ENCODE assay signal across 26 mouse cellular contexts in genomic region chr11:80313462-80313861, GRCm38 (mm10). TPM values are rescaled to one million over a fixed set of nuclear protein-coding genes. Genes with fewer than 3 reads are reported as not detected.
DNase-seq lines count a peak whose midpoint lies in the region; ATAC-seq lines count a peak whose summit lies in the region.
"Had no signal": no experiment of that assay in that cellular context is flagged by ENCODE, and none has a peak within 500 bp of the region (broad histone marks: within the 10 kb centered on the region; RNA-seq: fewer than 3 reads in every experiment).

No protein-coding gene starts in this region.

- peak overlapping the region; percentile 90 for H3K27ac ChIP-seq in hindbrain, embryonic 10.5 days
- H3K27ac ChIP-seq in hindbrain, embryonic 16.5 days (ENCODE audit: low read depth, low read length), result no peak overlapping the region
- H3K27ac ChIP-seq in neural tube, embryonic 11.5 days (ENCODE audit: low read depth, low read length), result peak overlapping the region; percentile 95
- H3K27ac ChIP-seq in neural tube, embryonic 15.5 days (replicated peaks), result no peak overlapping the region
- 0 out of 2 replicates have a peak overlapping the region, but pooled peaks have one; percentile 82 for H3K27ac ChIP-seq in hindbrain, embryonic 13.5 days
- no peak overlapping the region for H3K27ac ChIP-seq in kidney, embryonic 14.5 days (ENCODE audit: low read depth, low read length)
- H3K27ac ChIP-seq: heart, adult 2 months; heart, embryonic 13.5 days; kidney, postnatal 0 days; left cerebral cortex, adult 2 months; limb, embryonic 15.5 days; liver, embryonic 14.5 days; stomach, postnatal 0 days had no signal

- no peak overlapping the region for H3K4me3 ChIP-seq in hindbrain, embryonic 10.5 days
- H3K4me3 ChIP-seq in hindbrain, embryonic 16.5 days (ENCODE audit: low read length), result no peak overlapping the region
- H3K4me3 ChIP-seq in neural tube, embryonic 11.5 days (ENCODE audit: low read depth, low read length), result no peak overlapping the region
- no peak overlapping the region for H3K4me3 ChIP-seq in neural tube, embryonic 15.5 days (replicated peaks)
- no peak overlapping the region for H3K4me3 ChIP-seq in hindbrain, embryonic 13.5 days
- no peak overlapping the region for H3K4me3 ChIP-seq in kidney, embryonic 14.5 days (ENCODE audit: low read length)
- H3K4me3 ChIP-seq: heart, adult 2 months; heart, embryonic 13.5 days; left cerebral cortex, adult 2 months; limb, embryonic 15.5 days had no signal

- no peak overlapping the region for H3K9ac ChIP-seq in hindbrain, embryonic 16.5 days (ENCODE audit: low read depth, low read length)
- H3K9ac ChIP-seq in neural tube, embryonic 11.5 days (ENCODE audit: low read length), result no peak overlapping the region
- H3K9ac ChIP-seq in neural tube, embryonic 15.5 days (replicated peaks), result no peak overlapping the region
- no peak overlapping the region for H3K9ac ChIP-seq in hindbrain, embryonic 13.5 days
- H3K9ac ChIP-seq in kidney, embryonic 14.5 days (ENCODE audit: low read depth, low read length), result no peak overlapping the region
- H3K9ac ChIP-seq: heart, embryonic 13.5 days; limb, embryonic 15.5 days; liver, embryonic 14.5 days; lung, embryonic 14.5 days had no signal

- 69% methylated on average over 1 of the region's 1 CpGs for WGBS in hindbrain, embryonic 10.5 days
- WGBS in hindbrain, embryonic 16.5 days, result 57% methylated on average over 1 of the region's 1 CpGs
- WGBS in neural tube, embryonic 11.5 days, result 70% methylated on average over 1 of the region's 1 CpGs
- 54% methylated on average over 1 of the region's 1 CpGs for WGBS in neural tube, embryonic 15.5 days
- 69% methylated on average over 1 of the region's 1 CpGs for WGBS in hindbrain, embryonic 13.5 days
- WGBS in kidney, embryonic 14.5 days, result 74% methylated on average over 1 of the region's 1 CpGs

- ATAC-seq in hindbrain, embryonic 16.5 days, result no peak
- ATAC-seq in neural tube, embryonic 11.5 days (ENCODE audit: insufficient read depth, low FRiP score, low TSS enrichment), result no peak
- no peak for ATAC-seq in neural tube, embryonic 15.5 days (ENCODE audit: low FRiP score)
- ATAC-seq in hindbrain, embryonic 13.5 days (ENCODE audit: low FRiP score), result no peak
- ATAC-seq in kidney, embryonic 14.5 days (ENCODE audit: low FRiP score, low TSS enrichment), result no peak
- ATAC-seq: CD4-positive, CD25-positive, alpha-beta regulatory T cell, adult 4 months; intestine, postnatal 0 days had no signal

- peaks cover 84% of the 10 kb centered on the region for H3K4me1 ChIP-seq in hindbrain, embryonic 10.5 days (replicated peaks)
- H3K4me1 ChIP-seq in hindbrain, embryonic 16.5 days (ENCODE audit: control insufficient read depth, insufficient read depth, low read depth, low read length), result peaks cover 20% of the 10 kb centered on the region
- peaks cover 58% of the 10 kb centered on the region for H3K4me1 ChIP-seq in neural tube, embryonic 11.5 days (ENCODE audit: control insufficient read depth, insufficient read depth, low read length)
- H3K4me1 ChIP-seq in neural tube, embryonic 15.5 days, result peaks cover 26% of the 10 kb centered on the region
- peaks cover 72% of the 10 kb centered on the region for H3K4me1 ChIP-seq in hindbrain, embryonic 13.5 days (replicated peaks)
- no peaks in the 10 kb centered on the region for H3K4me1 ChIP-seq in kidney, embryonic 14.5 days (ENCODE audit: control insufficient read depth, insufficient read depth, low read length)
- H3K4me1 ChIP-seq: heart, embryonic 13.5 days; limb, embryonic 15.5 days had no signal

- intact Hi-C loops in left cerebral cortex, postnatal 25 days (cut with DNase I), result no loop called here

- no peaks in the 10 kb centered on the region for H3K9me3 ChIP-seq in hindbrain, embryonic 10.5 days
- H3K9me3 ChIP-seq in hindbrain, embryonic 16.5 days (ENCODE audit: control insufficient read depth, low read length), result no peaks in the 10 kb centered on the region
- no peaks in the 10 kb centered on the region for H3K9me3 ChIP-seq in neural tube, embryonic 11.5 days (ENCODE audit: control insufficient read depth, low read length)
- H3K9me3 ChIP-seq in neural tube, embryonic 15.5 days (replicated peaks), result no peaks in the 10 kb centered on the region
- H3K9me3 ChIP-seq in hindbrain, embryonic 13.5 days, result no peaks in the 10 kb centered on the region
- no peaks in the 10 kb centered on the region for H3K9me3 ChIP-seq in kidney, embryonic 14.5 days (ENCODE audit: control insufficient read depth, low read length)
- H3K9me3 ChIP-seq: heart, embryonic 13.5 days; limb, embryonic 15.5 days had no signal

- DNase-seq in hindbrain, embryonic 10.5 days (ENCODE audit: low spot score), result no peak
- no peak for DNase-seq in neural tube, embryonic 11.5 days (ENCODE audit: low spot score)
- no peak for DNase-seq in left cerebral cortex, postnatal 25 days (ENCODE audit: low spot score in 2 of 2)
- DNase-seq: adrenal gland, postnatal 36 days; cerebellum, adult 11-12 months; cerebellum, postnatal 10 days; gastrocnemius, postnatal 36 days; heart, adult 2 months; heart, postnatal 14 days; layer of hippocampus, adult 9-11 months; left cerebral cortex, postnatal 4 days; lung, embryonic 14.5 days; thymus, adult 2 months; thymus, postnatal 4 days had no signal

- no peak overlapping the region for H3K4me2 ChIP-seq in hindbrain, embryonic 16.5 days (ENCODE audit: low read length)
- H3K4me2 ChIP-seq in neural tube, embryonic 11.5 days (ENCODE audit: low read depth), result no peak overlapping the region
- no peak overlapping the region for H3K4me2 ChIP-seq in neural tube, embryonic 15.5 days
- H3K4me2 ChIP-seq in hindbrain, embryonic 13.5 days, result no peak overlapping the region
- no peak overlapping the region for H3K4me2 ChIP-seq in kidney, embryonic 14.5 days (replicated peaks; ENCODE audit: low read depth, low read length)
- H3K4me2 ChIP-seq: heart, embryonic 13.5 days; limb, embryonic 15.5 days; lung, embryonic 14.5 days had no signal

- H3K27me3 ChIP-seq in hindbrain, embryonic 10.5 days (ENCODE audit: insufficient read depth, poor library complexity, severe bottlenecking), result no peaks in the 10 kb centered on the region
- H3K27me3 ChIP-seq in hindbrain, embryonic 16.5 days (replicated peaks; ENCODE audit: control insufficient read depth, insufficient read depth, low read length), result no peaks in the 10 kb centered on the region
- no peaks in the 10 kb centered on the region for H3K27me3 ChIP-seq in neural tube, embryonic 11.5 days (ENCODE audit: control insufficient read depth, insufficient read depth, low read length)
- no peaks in the 10 kb centered on the region for H3K27me3 ChIP-seq in neural tube, embryonic 15.5 days (replicated peaks)
- no peaks in the 10 kb centered on the region for H3K27me3 ChIP-seq in hindbrain, embryonic 13.5 days
- H3K27me3 ChIP-seq in kidney, embryonic 14.5 days (ENCODE audit: control insufficient read depth, insufficient read depth, low read length), result no peaks in the 10 kb centered on the region

- H3K36me3 ChIP-seq in hindbrain, embryonic 10.5 days, result no peaks in the 10 kb centered on the region
- no peaks in the 10 kb centered on the region for H3K36me3 ChIP-seq in hindbrain, embryonic 16.5 days (ENCODE audit: control insufficient read depth, insufficient read depth, low read length)
- H3K36me3 ChIP-seq in neural tube, embryonic 11.5 days (ENCODE audit: control insufficient read depth, insufficient read depth, low read length), result no peaks in the 10 kb centered on the region
- H3K36me3 ChIP-seq in neural tube, embryonic 15.5 days, result no peaks in the 10 kb centered on the region
- H3K36me3 ChIP-seq in hindbrain, embryonic 13.5 days, result no peaks in the 10 kb centered on the region
- no peaks in the 10 kb centered on the region for H3K36me3 ChIP-seq in kidney, embryonic 14.5 days (ENCODE audit: control insufficient read depth, insufficient read depth, low read length)
- H3K36me3 ChIP-seq: heart, embryonic 13.5 days; limb, embryonic 15.5 days had no signal

RNA-seq across cellular contexts. Expression of gene Rhbdl3, which starts 12.8 kb away (rescaled TPM):
- 10.2 and 18.0 TPM in 2 replicates for polyA plus RNA-seq in hindbrain, embryonic 10.5 days (2016; fragmentation: Nextera tagmentation; extraction: Ambion mirVana)
- 4.2 and 4.7 TPM in 2 replicates for polyA plus RNA-seq in hindbrain, embryonic 16.5 days (2015; fragmentation: Nextera tagmentation; extraction: Ambion mirVana)
- 33.5 and 42.7 TPM in 2 replicates for polyA plus RNA-seq in neural tube, embryonic 11.5 days (2014; fragmentation: Nextera tagmentation; extraction: Ambion mirVana)
- 4.2 and 6.9 TPM in 2 replicates for polyA plus RNA-seq in neural tube, embryonic 15.5 days (2015; fragmentation: Nextera tagmentation; extraction: Ambion mirVana)
- 14.0 and 16.0 TPM in 2 replicates for polyA plus RNA-seq in hindbrain, embryonic 13.5 days (2015; fragmentation: Nextera tagmentation; extraction: Ambion mirVana)
- polyA plus RNA-seq in kidney, embryonic 14.5 days (2014; fragmentation: Nextera tagmentation; extraction: Ambion mirVana), result 1.1 and 1.3 TPM in 2 replicates
- total RNA-seq in left cerebral cortex, postnatal 25 days (2021), result 10 to 100 TPM; 28.5 to 29.7 TPM

Comparison
In these comparisons a context has a peak if more than half of its experiments do, and no peak if none do; other contexts are left out.
1. H3K27ac ChIP-seq: peak in hindbrain, embryonic 10.5 days (single experiment), neural tube, embryonic 11.5 days (single experiment) and hindbrain, embryonic 13.5 days (single experiment); none in hindbrain, embryonic 16.5 days (single experiment), neural tube, embryonic 15.5 days (single experiment) and kidney, embryonic 14.5 days (single experiment).